8 mouse cellular contexts compared by ENCODE assay signal in genomic region chr19:44266458-44266823, GRCm38 (mm10). TPM values are rescaled to one million over a fixed set of nuclear protein-coding genes. Genes with fewer than 3 reads are reported as not detected.
A peak's percentile ranks its signal among the peaks of the same experiment; 100 is the strongest.
DNase-seq lines count a peak whose midpoint lies in the region; ATAC-seq and TF ChIP-seq lines count a peak whose summit lies in the region.

No protein-coding gene starts in this region.

- no peak for TF ChIP-seq EP300 in heart, postnatal 0 days (IDR thresholded peaks at IDR 0.05; ENCODE audit: low read depth)

- in situ Hi-C loops in Patski (cut with MboI; ENCODE audit: low pct_unique_long_range_greater_than_20kb): no loop called here

- 12% methylated on average over 6 of the region's 6 CpGs for WGBS in heart, postnatal 0 days
- 3% methylated on average over 6 of the region's 6 CpGs for WGBS in hindbrain, embryonic 10.5 days
- 4% methylated on average over 6 of the region's 6 CpGs for WGBS in midbrain, embryonic 10.5 days

- ATAC-seq in heart, postnatal 0 days (ENCODE audit: insufficient read depth, low read depth): no peak
- no peak for ATAC-seq in Patski

- CTCF ChIA-PET in Patski (lab: Charles Lee): no interaction called here

- DNase-seq in heart, postnatal 0 days (ENCODE audit: low spot score): peak; percentile 24
- no peak for DNase-seq in heart, adult 8-10 months (ENCODE audit: low spot score)
- no peak for DNase-seq in Patski (ENCODE audit: low read depth, low spot score)
- no peak for DNase-seq in hindbrain, embryonic 10.5 days (ENCODE audit: low spot score)
- DNase-seq in midbrain, embryonic 10.5 days (ENCODE audit: low spot score): no peak
- DNase-seq in urinary bladder, postnatal 36 days (ENCODE audit: low spot score in 2 of 2): no peak
- DNase-seq in adrenal gland, adult 8-10 months: no peak
- no peak for DNase-seq in Muller cell, postnatal 12 days (ENCODE audit: inconsistent ontology term)

- no peaks in the 10 kb centered on the region for H3K27me3 ChIP-seq in heart, postnatal 0 days (ENCODE audit: control insufficient read depth, insufficient read depth, low read length)
- no peaks in the 10 kb centered on the region for H3K27me3 ChIP-seq in Patski
- no peaks in the 10 kb centered on the region for H3K27me3 ChIP-seq in hindbrain, embryonic 10.5 days (ENCODE audit: insufficient read depth, poor library complexity, severe bottlenecking)
- no peaks in the 10 kb centered on the region for H3K27me3 ChIP-seq in midbrain, embryonic 10.5 days (ENCODE audit: low read depth, poor library complexity, severe bottlenecking)

- H3K4me1 ChIP-seq in heart, postnatal 0 days (ENCODE audit: control insufficient read depth, insufficient read depth): peaks cover 11% of the 10 kb centered on the region; the same call in 1 of the 2 replicates
- H3K4me1 ChIP-seq in hindbrain, embryonic 10.5 days (replicated peaks): peaks cover 43% of the 10 kb centered on the region
- H3K4me1 ChIP-seq in midbrain, embryonic 10.5 days: peaks cover 42% of the 10 kb centered on the region

- peak overlapping the region; percentile 52 for H3K4me3 ChIP-seq in heart, postnatal 0 days (ENCODE audit: low read depth, low read length)
- peak overlapping the region; percentile 64 for H3K4me3 ChIP-seq in hindbrain, embryonic 10.5 days
- peak overlapping the region; percentile 70 for H3K4me3 ChIP-seq in midbrain, embryonic 10.5 days

- POLR2A ChIA-PET in Patski (lab: Charles Lee): interaction anchor here (1.0 kb wide), 1 partner anchor 26 kb away, joined by 3 read pairs; no protein-coding TSS in a partner anchor

- peak overlapping the region; percentile 68 for H3K4me2 ChIP-seq in heart, postnatal 0 days (ENCODE audit: low read depth, low read length)

- H3K9me3 ChIP-seq in heart, postnatal 0 days (replicated peaks; ENCODE audit: control insufficient read depth, low read length): no peaks in the 10 kb centered on the region
- no peaks in the 10 kb centered on the region for H3K9me3 ChIP-seq in hindbrain, embryonic 10.5 days
- no peaks in the 10 kb centered on the region for H3K9me3 ChIP-seq in midbrain, embryonic 10.5 days (replicated peaks)

- TF ChIP-seq CTCF in heart, postnatal 0 days (IDR thresholded peaks at IDR 0.05; ENCODE audit: low read depth): peak; percentile 36
- TF ChIP-seq CTCF in Patski (IDR thresholded peaks at IDR 0.05): peak; percentile 22

- H3K36me3 ChIP-seq in heart, postnatal 0 days (replicated peaks; ENCODE audit: control insufficient read depth, insufficient read depth, low read length): no peaks in the 10 kb centered on the region
- no peaks in the 10 kb centered on the region for H3K36me3 ChIP-seq in hindbrain, embryonic 10.5 days
- no peaks in the 10 kb centered on the region for H3K36me3 ChIP-seq in midbrain, embryonic 10.5 days

- peak overlapping the region; percentile 90 for H3K27ac ChIP-seq in heart, postnatal 0 days (ENCODE audit: low read depth)
- H3K27ac ChIP-seq in hindbrain, embryonic 10.5 days: peak overlapping the region; percentile 97
- H3K27ac ChIP-seq in midbrain, embryonic 10.5 days (replicated peaks): peak overlapping the region; percentile 96

- H3K9ac ChIP-seq in heart, postnatal 0 days (replicated peaks; ENCODE audit: low read depth, low read length): 0 out of 2 replicates have a peak overlapping the region, but pooled peaks have one; percentile 44

RNA-seq across cellular contexts. Expression of gene Scd2, which starts 27.0 kb away (rescaled TPM):
- 307 and 374 TPM in 2 replicates for total RNA-seq in heart, postnatal 0 days (2014; rRNA removed; ENCODE audit: low replicate concordance)
- polyA plus RNA-seq in heart, postnatal 0 days (2015; fragmentation: Nextera tagmentation; extraction: Ambion mirVana): 47.5 and 61.2 TPM in 2 replicates
- total RNA-seq in heart, adult 8-10 months (2022): 10 to 100 TPM in 1 of 4 experiments, 1 to 10 TPM in 3; 7.5 to 10.2 (median 9.4) TPM
- 152 TPM for polyA plus RNA-seq in Patski (2021)
- 333 and 352 TPM in 2 replicates for polyA plus RNA-seq in hindbrain, embryonic 10.5 days (2016; fragmentation: Nextera tagmentation; extraction: Ambion mirVana)
- polyA plus RNA-seq in midbrain, embryonic 10.5 days (2016; fragmentation: Nextera tagmentation; extraction: Ambion mirVana): 326 and 382 TPM in 2 replicates
- total RNA-seq in adrenal gland, adult 8-10 months (2022): 1,000 to 10,000 TPM in 3 of 4 experiments, 100 to 1,000 TPM in 1; 965 to 1,225 (median 1,109) TPM
